Mouse (Mus musculus): Measurements from ENCODE around the gene Plekha1.
A peak's percentile ranks its signal among the peaks of the same experiment; 100 is the strongest.

DNA sequence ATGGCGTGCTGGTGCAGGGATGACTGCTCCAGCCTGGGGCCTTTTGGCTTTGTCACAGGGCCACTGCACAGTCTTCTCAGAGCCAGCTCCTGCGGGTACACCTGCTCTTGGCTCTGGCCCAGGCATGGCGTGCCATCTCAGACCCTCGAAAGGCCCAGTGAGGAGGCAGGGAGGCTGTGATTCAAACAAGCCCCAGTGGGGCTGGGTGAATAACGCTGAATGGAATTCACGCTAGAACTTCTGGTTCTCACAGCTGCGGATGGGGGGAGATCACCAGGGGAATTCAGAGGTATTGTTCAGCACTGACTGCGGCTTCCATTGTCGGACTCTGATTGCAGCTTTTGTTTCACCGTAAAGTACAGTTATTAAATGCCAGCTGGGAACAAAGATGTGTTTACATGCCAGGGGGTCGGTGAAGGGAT is 4.8 kb upstream of the Plekha1 start:
- TF ChIP-seq POLR2A (IDR thresholded peaks at IDR 0.05; ENCODE audit: insufficient read length, low read depth) (no peak), MYOG (IDR thresholded peaks at IDR 0.05; ENCODE audit: control insufficient read depth in 1 of 3, insufficient read depth in 1 of 3, insufficient read length in 2 of 3, low read depth in 2 of 3) (peak in 1 of 3 experiments; percentile 33), CEBPB (IDR thresholded peaks at IDR 0.05; ENCODE audit: insufficient read depth, poor library complexity, severe bottlenecking) (no peak)
